Mouse (Mus musculus) small intestine, adult 2 months (tissue): ENCODE measurements around the gene Flnb.

ENCODE experiments used
- CTCF ChIP-seq: fragments of 200-500 bp; IDR thresholded peaks from 2 replicates; pipeline ENCODE4 v1.5.1; 2012; ENCODE audit warnings: low read depth, mild to moderate bottlenecking, control low read depth, inconsistent platforms, low read length, moderate library complexity, mixed read lengths; ENCODE audit not compliant: insufficient replicate concordance, insufficient read length; ENCODE audit errors: extremely low read depth
- POLR2A ChIP-seq: fragments of 200-500 bp; IDR thresholded peaks from 2 replicates; pipeline ENCODE4 v1.6.1; 2012; ENCODE audit warnings: low read depth, mild to moderate bottlenecking, control low read depth, inconsistent platforms, low read length, moderate library complexity

GRCm38 (mm10) chr14:7932151-7932550, 114.4 kb downstream of the Flnb start:
- TF ChIP-seq CTCF = no peak
- no peak for TF ChIP-seq POLR2A
